Mouse (Mus musculus) adrenal gland, adult 2 months (tissue): ENCODE measurements around the gene Nanos3. TPM values are rescaled to one million over a fixed set of nuclear protein-coding genes. Genes with fewer than 3 reads are reported as not detected.

Source experiments
- DNase-seq: peaks from one replicate; pipeline ENCODE4 v3.0.0; 2021
- polyA plus RNA-seq: library from polyadenylated mRNA; depleted of rRNA; stranded (reverse); fragments of >200 nt; gene quantifications from 2 replicates; pipeline ENCODE4 v1.2.3, GENCODE M21; 2012
- total RNA-seq, 2 experiments: library from RNA; stranded (reverse); gene quantifications; 2 replicates each; pipeline ENCODE4 v1.2.3; 2021

The Nanos3 gene
- total and polyA plus RNA-seq, 3 experiments = 1.0 to 1.3 (median 1.1) TPM

GRCm38 (mm10) chr8:84201545-84202245, 16.7 kb upstream of the Nanos3 start:
- DNase-seq = peak; percentile 94

GRCm38 (mm10) chr8:84200652-84201544, 15.9 kb upstream of the Nanos3 start:
- DNase-seq = peak; percentile 93

GRCm38 (mm10) chr8:84200126-84200555, 15.1 kb upstream of the Nanos3 start:
- DNase-seq = no peak

- no peak for DNase-seq
These were observed 14.5 kb upstream of the Nanos3 start for GRCm38 (mm10) chr8:84199348-84200125.

- DNase-seq = no peak
These were observed 13.9 kb upstream of the Nanos3 start for GRCm38 (mm10) chr8:84198871-84199270.

- DNase-seq = peak; percentile 95
These were observed 13.1 kb upstream of the Nanos3 start for GRCm38 (mm10) chr8:84197922-84198774.

- peak; percentile 90 for DNase-seq
These were observed 12.3 kb upstream of the Nanos3 start for GRCm38 (mm10) chr8:84197141-84197921.

GRCm38 (mm10) chr8:84194224-84194743, 9.3 kb upstream of the Nanos3 start:
- DNase-seq = no peak

GRCm38 (mm10) chr8:84193566-84193965, 8.5 kb upstream of the Nanos3 start:
- DNase-seq = no peak

- DNase-seq = no peak
These were observed 8.1 kb upstream of the Nanos3 start for GRCm38 (mm10) chr8:84193161-84193560.

- DNase-seq = peak; percentile 92
These were observed 7.5 kb upstream of the Nanos3 start for GRCm38 (mm10) chr8:84192555-84192954.

- peak; percentile 92 for DNase-seq
These were observed 7.0 kb upstream of the Nanos3 start for GRCm38 (mm10) chr8:84192023-84192422.

GRCm38 (mm10) chr8:84190191-84190867, 5.3 kb upstream of the Nanos3 start:
- DNase-seq = no peak

- DNase-seq = peak; percentile 69
These were observed 4.6 kb upstream of the Nanos3 start for GRCm38 (mm10) chr8:84189603-84190002.

- DNase-seq = no peak
These were observed 3.7 kb upstream of the Nanos3 start for GRCm38 (mm10) chr8:84188671-84189070.

- DNase-seq = peak; percentile 70
These were observed 2.2 kb upstream of the Nanos3 start for GRCm38 (mm10) chr8:84187065-84187755.

- peak; percentile 85 for DNase-seq
These were observed 1.5 kb upstream of the Nanos3 start for GRCm38 (mm10) chr8:84186547-84186946.

- DNase-seq = no peak
These were observed 653 bp downstream of the Nanos3 start for GRCm38 (mm10) chr8:84184085-84185043.
